Mouse (Mus musculus) lung, postnatal 14 days (tissue): ENCODE measurements around the gene Tas1r2.

Experiments
- DNase-seq: peaks from one replicate; pipeline ENCODE4 v3.0.0; 2021

The Tas1r2 gene

GRCm38 (mm10) chr4:139653238-139653637 lies at the start of gene Tas1r2:
Gene Tas1r2 (plus strand): TSS chr4:139653538.
- no peak for DNase-seq

- DNase-seq = no peak
Observed at GRCm38 (mm10) chr4:139605216-139605615, 48.1 kb upstream of the Tas1r2 start.

DNA sequence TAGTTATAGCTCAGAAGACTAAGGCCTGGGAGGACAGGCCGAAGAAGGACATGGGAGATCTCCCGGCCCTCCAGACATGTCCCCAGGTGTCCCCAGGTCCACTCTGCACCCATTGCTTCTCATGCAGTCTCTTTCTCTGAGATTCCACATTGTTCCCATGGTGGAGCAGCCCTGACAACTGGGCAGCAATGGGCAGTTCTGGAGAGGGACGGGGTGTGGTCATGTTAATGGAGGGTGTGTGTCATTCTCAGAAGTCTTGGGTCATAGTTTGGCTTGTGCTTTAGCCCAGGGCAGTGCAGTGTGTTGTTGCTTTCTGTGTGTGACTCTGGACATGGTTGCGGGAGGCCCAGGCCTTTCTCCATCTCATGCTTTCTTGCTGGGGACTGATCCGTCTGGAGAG lies 46.6 kb upstream of the Tas1r2 start:
- no peak for DNase-seq

DNA sequence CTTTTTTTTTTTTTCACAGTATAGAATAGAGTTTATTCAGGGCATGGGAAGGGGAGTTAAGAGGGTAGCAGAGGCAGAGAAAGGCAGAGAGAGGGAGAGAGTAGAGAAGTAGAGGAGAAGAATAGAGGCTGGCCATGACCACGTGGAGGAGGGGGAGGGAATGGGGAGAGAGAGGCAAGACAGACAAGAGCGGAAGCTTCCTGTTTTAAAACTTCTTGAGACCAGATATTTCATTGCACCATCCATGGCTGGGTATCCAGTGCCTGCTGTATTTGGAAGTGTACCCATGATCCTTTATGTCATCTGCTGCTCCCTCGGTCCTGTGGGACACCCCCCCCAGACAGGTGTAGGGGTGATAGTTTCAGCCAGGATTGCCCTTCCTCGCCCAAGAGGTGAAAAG lies 44.4 kb upstream of the Tas1r2 start:
- DNase-seq = no peak

DNA sequence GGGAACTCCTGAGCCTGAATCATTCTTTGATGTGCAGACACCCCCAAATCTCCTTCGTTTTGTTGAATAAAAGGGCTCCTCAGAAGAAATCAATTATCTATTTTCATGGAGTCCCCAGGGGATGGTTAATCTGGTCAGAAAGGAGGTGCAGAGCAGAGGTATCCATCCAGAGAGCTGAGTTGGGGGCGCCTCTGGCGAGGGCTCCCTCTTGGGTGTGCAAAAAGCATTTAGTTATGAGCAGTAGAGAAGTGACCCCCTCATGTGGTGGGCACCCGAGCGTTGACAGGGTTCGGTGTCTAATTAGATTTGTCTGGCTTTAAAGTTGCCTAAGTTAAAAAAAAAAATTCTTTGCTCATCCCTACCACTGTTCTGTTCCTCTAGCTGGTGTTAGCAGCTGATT lies 42.4 kb upstream of the Tas1r2 start:
- no peak for DNase-seq

- peak; percentile 91 for DNase-seq
Observed at GRCm38 (mm10) chr4:139611542-139611953, 41.8 kb upstream of the Tas1r2 start.

DNA sequence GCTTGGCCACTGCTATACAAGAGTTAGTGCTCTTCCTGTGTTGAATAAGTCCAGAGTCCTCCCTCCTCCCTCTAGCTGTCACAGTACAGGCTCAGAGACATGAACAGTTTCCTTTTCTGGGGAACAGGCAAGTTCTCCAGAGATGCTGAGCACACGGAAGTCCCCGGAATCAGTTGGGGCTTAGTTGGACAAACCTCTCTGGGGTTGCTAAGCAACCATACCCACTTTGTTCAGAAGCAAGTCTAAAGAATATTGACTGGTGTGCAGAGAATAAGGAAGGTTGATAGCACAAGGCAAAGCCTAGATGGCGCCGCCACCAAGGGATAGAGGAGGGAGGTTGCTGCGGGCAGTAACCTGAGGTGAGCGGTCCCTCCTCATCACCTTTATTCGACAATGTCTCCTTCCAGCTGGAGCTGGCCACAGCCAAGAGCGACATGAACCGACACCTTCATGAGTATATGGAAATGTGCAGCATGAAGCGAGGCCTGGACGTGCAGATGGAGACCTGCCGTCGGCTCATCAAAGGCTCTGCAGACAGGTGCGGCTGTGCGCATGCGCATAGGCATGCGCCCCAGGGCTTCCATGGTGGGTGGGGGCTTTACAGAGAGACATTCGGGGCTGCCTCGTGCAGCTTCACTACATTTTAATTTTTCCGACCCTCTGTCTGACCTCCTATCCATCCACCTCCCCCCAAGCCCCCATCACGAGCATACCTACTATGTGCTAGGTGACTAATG lies 38.6 kb upstream of the Tas1r2 start:
- DNase-seq = no peak

GRCm38 (mm10) chr4:139616276-139617000 lies 36.9 kb upstream of the Tas1r2 start:
- DNase-seq = peak; percentile 57

- no peak for DNase-seq
Observed at GRCm38 (mm10) chr4:139617001-139617364, 36.4 kb upstream of the Tas1r2 start.

GRCm38 (mm10) chr4:139619765-139620164 lies 33.6 kb upstream of the Tas1r2 start:
- DNase-seq = no peak

GRCm38 (mm10) chr4:139622373-139623282 lies 30.7 kb upstream of the Tas1r2 start, which contains the start of gene Aldh4a1:
Gene Aldh4a1 (plus strand): TSS chr4:139622866.
- DNase-seq = peak; percentile 85

- no peak for DNase-seq
Observed at GRCm38 (mm10) chr4:139623434-139624115, 29.8 kb upstream of the Tas1r2 start.

GRCm38 (mm10) chr4:139624116-139624489 lies 29.2 kb upstream of the Tas1r2 start:
- DNase-seq = no peak

DNA sequence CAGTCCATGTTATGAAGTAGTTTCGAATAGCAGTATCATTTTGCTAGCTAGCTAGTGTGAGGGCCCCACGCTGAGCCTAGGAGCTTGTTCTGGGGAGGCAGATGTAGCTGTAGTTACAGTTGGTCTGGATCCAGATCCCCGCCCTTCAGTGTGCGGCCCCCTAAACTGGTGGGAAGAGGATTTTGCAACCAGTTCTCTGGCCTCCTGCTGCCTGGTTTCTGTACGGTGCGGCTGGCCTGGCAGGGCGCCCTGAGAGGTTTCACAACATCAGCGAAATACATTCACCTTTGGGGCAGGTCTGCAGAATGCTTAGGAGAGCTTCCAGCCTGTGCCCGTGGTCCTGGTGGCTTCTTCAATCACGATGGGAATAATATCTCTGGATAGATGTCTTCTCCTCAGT lies 28.6 kb upstream of the Tas1r2 start:
- peak; percentile 68 for DNase-seq

DNA sequence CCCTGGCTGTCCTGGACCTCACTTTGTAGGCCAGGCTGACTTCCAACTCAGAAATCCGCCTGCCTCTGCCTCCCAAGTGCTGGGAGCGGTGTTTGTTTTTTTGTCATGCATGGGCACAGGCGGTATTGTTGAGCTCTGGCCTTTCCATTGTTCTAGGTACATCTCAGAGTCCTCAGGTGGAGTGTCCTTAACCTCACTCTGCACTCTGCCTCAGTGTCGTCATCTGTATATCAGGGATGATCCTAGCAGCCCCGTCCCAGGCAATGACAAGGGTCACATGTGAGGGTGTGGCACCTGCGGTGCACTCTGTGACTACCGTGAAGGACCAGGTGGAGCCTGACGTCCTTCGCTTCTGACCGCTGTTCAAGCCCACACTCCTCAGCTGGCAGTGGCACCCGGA lies 26.0 kb upstream of the Tas1r2 start:
- DNase-seq = no peak

DNA sequence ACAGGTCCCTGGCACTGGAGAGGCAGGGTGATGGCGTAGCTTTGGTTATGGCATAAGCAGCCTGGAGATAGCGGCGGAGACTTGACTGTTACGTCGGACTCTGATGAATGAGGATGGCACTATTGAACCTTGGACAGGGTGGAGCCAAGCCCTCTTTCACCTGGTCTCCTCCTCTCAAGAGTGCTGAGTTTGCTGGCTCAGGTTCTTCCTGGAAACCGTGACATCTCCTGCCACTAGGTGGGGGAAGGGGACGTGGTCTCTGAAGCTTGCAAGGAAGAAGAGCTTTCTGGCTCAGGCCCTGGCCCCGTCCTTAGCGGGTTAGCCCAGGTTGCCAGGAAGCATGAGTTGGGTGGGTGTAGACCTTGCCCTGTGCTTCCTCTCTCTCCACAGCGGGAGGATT lies 23.2 kb upstream of the Tas1r2 start:
- no peak for DNase-seq

- peak; percentile 24 for DNase-seq
Observed at GRCm38 (mm10) chr4:139631141-139631540, 22.2 kb upstream of the Tas1r2 start.

GRCm38 (mm10) chr4:139631569-139632253 lies 21.6 kb upstream of the Tas1r2 start:
- no peak for DNase-seq

GRCm38 (mm10) chr4:139632254-139632580 lies 21.1 kb upstream of the Tas1r2 start:
- no peak for DNase-seq

GRCm38 (mm10) chr4:139636373-139636772 lies 17.0 kb upstream of the Tas1r2 start:
- peak; percentile 84 for DNase-seq

GRCm38 (mm10) chr4:139637847-139638246 lies 15.5 kb upstream of the Tas1r2 start:
- no peak for DNase-seq

GRCm38 (mm10) chr4:139638356-139638755 lies 15.0 kb upstream of the Tas1r2 start:
- no peak for DNase-seq
